Mouse (Mus musculus) forebrain, embryonic 13.5 days (tissue): ENCODE results near the gene Aco1. TPM values are rescaled to one million over a fixed set of nuclear protein-coding genes. Genes with fewer than 3 reads are reported as not detected.
A peak's percentile ranks its signal among the peaks of the same experiment; 100 is the strongest.

Source experiments
- ATAC-seq: fragments of 200-750 bp; cut with Nextera tagmentation; 2 replicates; pipeline ENCODE4 v1.8.0; 2017
- H3K27ac ChIP-seq: fragments of 300-500 bp; sonication (generic); 2 replicates; pipeline ENCODE4 v1.5.1; 2015; ENCODE audit warnings: inconsistent platforms, mild to moderate bottlenecking, moderate library complexity
- H3K27me3 ChIP-seq: fragments of 300-500 bp; sonication (generic); 2 replicates; pipeline ENCODE4 v1.6.1; 2015; ENCODE audit warnings: mild to moderate bottlenecking, inconsistent platforms
- H3K36me3 ChIP-seq: fragments of 300-500 bp; sonication (generic); 2 replicates; pipeline ENCODE4 v1.6.1; 2015; ENCODE audit warnings: mild to moderate bottlenecking, inconsistent platforms; ENCODE audit not compliant: poor library complexity, severe bottlenecking
- H3K4me1 ChIP-seq: fragments of 300-500 bp; sonication (generic); 2 replicates; pipeline ENCODE4 v1.6.1; 2015; ENCODE audit warnings: inconsistent platforms
- H3K4me2 ChIP-seq: fragments of 300-500 bp; sonication (generic); 2 replicates; pipeline ENCODE4 v1.6.1; 2015; ENCODE audit warnings: inconsistent platforms, mild to moderate bottlenecking, moderate library complexity
- H3K4me3 ChIP-seq: fragments of 300-500 bp; sonication (generic); 2 replicates; pipeline ENCODE4 v1.5.1; 2015; ENCODE audit warnings: mild to moderate bottlenecking, inconsistent platforms
- H3K9ac ChIP-seq: fragments of 300-500 bp; sonication (generic); 2 replicates; pipeline ENCODE4 v1.6.1; 2015; ENCODE audit warnings: mild to moderate bottlenecking, inconsistent platforms
- H3K9me3 ChIP-seq: fragments of 300-500 bp; sonication (generic); replicated peaks from 2 replicates; pipeline ENCODE4 v1.6.1; 2016; ENCODE audit warnings: inconsistent platforms
- WGBS: fragments of 180-500 bp; shearing (Covaris S2); methylation state at CpG from one replicate; pipeline ENCODE4 v1.1.7; 2015; 5-methylcytosine and 5-hydroxymethylcytosine counted together
- polyA plus RNA-seq: library from polyadenylated mRNA; unstranded; fragments of >200 nt; fragmentation: Nextera tagmentation; extraction: Ambion mirVana; gene quantifications from 2 replicates; pipeline ENCODE4 v1.2.1, GENCODE M21; 2015

The Aco1 gene
- polyA plus RNA-seq, 1 experiment from 2014 or later, result 50.7 TPM

- ATAC-seq, result no peak
- WGBS, result 49% methylated on average over 21 of the region's 21 CpGs
- H3K9ac ChIP-seq, result no peak overlapping the region
- H3K27me3 ChIP-seq, result no peaks in the 10 kb centered on the region
- no peak overlapping the region for H3K4me2 ChIP-seq
- H3K9me3 ChIP-seq, result no peaks in the 10 kb centered on the region
- H3K36me3 ChIP-seq, result no peaks in the 10 kb centered on the region
- H3K27ac ChIP-seq, result no peak overlapping the region
- no peaks in the 10 kb centered on the region for H3K4me1 ChIP-seq
- no peak overlapping the region for H3K4me3 ChIP-seq
Measured at GRCm38 (mm10) chr4:40221876-40222585, 79.2 kb downstream of the Aco1 start.

DNA sequence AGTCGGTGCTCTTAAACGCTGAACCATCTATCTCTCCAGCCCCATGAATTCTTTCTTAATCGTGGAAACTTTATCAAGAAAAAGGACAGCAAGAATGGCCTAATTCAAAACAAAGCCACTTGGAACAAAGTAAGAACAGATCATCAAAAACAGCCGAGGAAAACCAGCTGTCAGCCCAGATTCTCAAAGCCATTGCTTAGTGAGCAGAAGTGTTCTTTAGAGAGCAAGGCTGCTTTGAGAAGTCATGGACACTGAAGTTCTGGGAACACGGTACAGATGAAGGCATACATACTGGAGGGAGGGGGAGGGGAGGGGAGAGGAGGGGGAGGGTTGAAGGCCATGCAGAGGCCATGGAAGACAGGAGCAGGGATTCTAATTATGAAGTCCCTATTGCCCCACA is 83.2 kb downstream of the Aco1 start:
- Histone ChIP-seq H3K4me2 (no peak overlapping the region), H3K4me1 (no peaks in the 10 kb centered on the region), H3K27ac (no peak overlapping the region), H3K4me3 (no peak overlapping the region), H3K9ac (no peak overlapping the region), H3K27me3 (no peaks in the 10 kb centered on the region), H3K9me3 (no peaks in the 10 kb centered on the region), H3K36me3 (no peaks in the 10 kb centered on the region)
- ATAC-seq, result no peak
- 77% methylated on average over 5 of the region's 5 CpGs for WGBS

DNA sequence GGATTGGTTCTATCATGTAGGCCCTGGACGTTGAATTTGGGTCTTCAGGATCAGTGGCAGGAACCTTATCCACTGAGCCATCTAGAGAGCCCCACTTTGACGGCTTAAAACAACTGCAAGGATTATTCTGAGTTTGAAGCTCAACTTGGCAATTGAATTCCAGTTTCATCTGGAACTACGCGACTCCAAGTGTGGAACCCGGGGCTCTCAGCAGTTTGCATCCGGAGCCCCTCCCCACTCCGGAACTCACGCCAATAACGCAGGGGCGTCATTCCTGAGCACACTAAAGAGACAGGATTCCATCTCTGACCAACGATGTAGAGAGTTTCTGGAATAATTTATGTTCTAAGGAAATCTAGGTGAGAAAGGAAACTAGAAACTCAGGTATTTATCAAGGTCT is 84.2 kb downstream of the Aco1 start:
- no peak for ATAC-seq

GRCm38 (mm10) chr4:40227886-40228285 is 85.0 kb downstream of the Aco1 start:
- ATAC-seq, result no peak
- Histone ChIP-seq H3K4me1 (no peaks in the 10 kb centered on the region), H3K9ac (no peak overlapping the region), H3K4me2 (no peak overlapping the region), H3K27me3 (no peaks in the 10 kb centered on the region), H3K9me3 (no peaks in the 10 kb centered on the region), H3K4me3 (no peak overlapping the region), H3K36me3 (no peaks in the 10 kb centered on the region), H3K27ac (no peak overlapping the region)
- 87% methylated on average over 7 of the region's 7 CpGs for WGBS

More for the DNA sequence above, 84.2 kb downstream of the Aco1 start:
- 94% methylated on average over 11 of the region's 11 CpGs for WGBS
- no peak overlapping the region for H3K9ac ChIP-seq
- H3K4me1 ChIP-seq, result no peaks in the 10 kb centered on the region
- no peak overlapping the region for H3K4me3 ChIP-seq
- H3K4me2 ChIP-seq, result no peak overlapping the region
- no peak overlapping the region for H3K27ac ChIP-seq
- H3K36me3 ChIP-seq, result no peaks in the 10 kb centered on the region
- H3K9me3 ChIP-seq, result no peaks in the 10 kb centered on the region
- no peaks in the 10 kb centered on the region for H3K27me3 ChIP-seq

- no peak for ATAC-seq
- no peak overlapping the region for H3K4me3 ChIP-seq
- H3K27me3 ChIP-seq, result no peaks in the 10 kb centered on the region
- no peak overlapping the region for H3K27ac ChIP-seq
- WGBS, result 96% methylated on average over 6 of the region's 6 CpGs
- H3K4me1 ChIP-seq, result no peaks in the 10 kb centered on the region
- H3K9ac ChIP-seq, result no peak overlapping the region
- H3K4me2 ChIP-seq, result no peak overlapping the region
- H3K9me3 ChIP-seq, result no peaks in the 10 kb centered on the region
- no peaks in the 10 kb centered on the region for H3K36me3 ChIP-seq
Measured at GRCm38 (mm10) chr4:40229723-40230122, 86.8 kb downstream of the Aco1 start.

DNA sequence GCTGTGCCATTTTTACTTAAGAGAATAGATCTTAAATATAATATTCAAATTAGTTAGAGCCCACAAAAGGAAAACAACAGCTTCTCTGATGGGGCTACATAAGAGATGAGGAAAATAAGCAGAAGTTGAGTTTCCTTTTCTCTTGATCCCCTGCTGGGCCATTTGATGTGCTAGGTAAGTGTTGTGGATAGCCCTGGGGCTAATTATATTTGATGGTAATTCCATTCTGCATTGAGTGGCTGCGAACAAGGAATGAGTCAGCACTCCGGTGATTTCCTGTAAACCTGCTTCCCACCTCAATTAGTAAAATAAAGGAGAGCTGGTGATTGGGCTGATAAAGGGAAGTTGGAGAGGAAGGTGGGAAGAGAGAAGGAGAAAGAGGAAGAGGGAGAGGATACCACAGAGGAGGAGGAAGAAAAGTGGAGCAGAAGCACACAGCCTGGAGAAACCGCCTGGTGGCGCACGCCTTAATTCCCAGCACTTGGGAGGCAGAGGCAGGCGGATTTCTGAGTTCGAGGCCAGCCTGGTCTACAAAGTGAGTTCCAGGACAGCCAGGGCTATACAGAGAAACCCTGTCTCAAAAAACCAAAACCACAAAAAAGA is 90.3 kb downstream of the Aco1 start:
- Histone ChIP-seq H3K9me3 (no peaks in the 10 kb centered on the region), H3K27ac (no peak overlapping the region), H3K9ac (no peak overlapping the region), H3K27me3 (no peaks in the 10 kb centered on the region), H3K4me2 (no peak overlapping the region), H3K4me1 (no peaks in the 10 kb centered on the region), H3K4me3 (no peak overlapping the region), H3K36me3 (no peaks in the 10 kb centered on the region)
- 92% methylated on average over 7 of the region's 7 CpGs for WGBS
- no peak for ATAC-seq

DNA sequence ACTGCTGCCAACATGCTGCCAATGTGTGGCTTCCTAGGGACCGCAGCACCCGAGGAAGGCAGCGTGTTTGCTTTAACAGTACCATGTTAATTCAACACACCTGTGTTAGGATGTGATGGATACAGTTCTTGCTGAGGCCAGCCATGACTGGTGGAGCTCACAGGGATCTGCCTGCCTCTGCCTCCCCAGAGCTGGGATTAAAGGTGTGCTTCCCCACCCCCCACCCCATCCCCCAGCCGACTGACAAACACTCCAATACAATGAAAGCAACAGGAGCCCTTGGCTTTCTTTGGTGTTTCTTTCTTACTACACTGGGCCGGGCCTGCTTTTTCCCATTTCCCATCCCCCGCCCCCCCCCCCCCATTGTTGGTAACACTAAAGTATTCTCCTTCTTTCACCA is 91.4 kb downstream of the Aco1 start:
- Histone ChIP-seq H3K9me3 (no peaks in the 10 kb centered on the region), H3K27ac (no peak overlapping the region), H3K36me3 (no peaks in the 10 kb centered on the region), H3K4me2 (no peak overlapping the region), H3K4me1 (peaks cover 8% of the 10 kb centered on the region), H3K9ac (no peak overlapping the region), H3K27me3 (0 out of 2 replicates have a peak, but pooled peaks cover 5% of the 10 kb centered on the region), H3K4me3 (no peak overlapping the region)
- WGBS, result 74% methylated on average over 6 of the region's 6 CpGs
- no peak for ATAC-seq

DNA sequence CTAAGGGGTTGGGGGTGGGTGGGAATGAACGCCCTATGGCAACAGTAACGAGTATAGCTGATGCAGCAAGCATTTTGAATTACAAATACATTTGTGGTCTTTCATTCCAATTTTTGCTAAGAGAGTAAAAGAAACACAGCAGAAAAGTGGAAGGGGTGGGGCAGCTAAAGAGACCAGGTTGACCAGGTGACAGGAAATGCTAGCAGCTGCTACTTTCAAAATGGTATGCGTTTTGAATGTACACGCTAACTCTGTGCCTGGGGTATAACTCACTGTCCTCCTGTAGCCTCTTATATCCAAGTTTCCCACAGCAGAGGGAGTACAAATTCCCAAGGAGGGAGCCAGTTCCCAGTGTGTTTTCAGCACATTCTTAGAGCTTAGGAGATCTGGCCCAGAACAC is 93.9 kb downstream of the Aco1 start:
- WGBS, result 82% methylated on average over 4 of the region's 4 CpGs
- no peak for ATAC-seq

DNA sequence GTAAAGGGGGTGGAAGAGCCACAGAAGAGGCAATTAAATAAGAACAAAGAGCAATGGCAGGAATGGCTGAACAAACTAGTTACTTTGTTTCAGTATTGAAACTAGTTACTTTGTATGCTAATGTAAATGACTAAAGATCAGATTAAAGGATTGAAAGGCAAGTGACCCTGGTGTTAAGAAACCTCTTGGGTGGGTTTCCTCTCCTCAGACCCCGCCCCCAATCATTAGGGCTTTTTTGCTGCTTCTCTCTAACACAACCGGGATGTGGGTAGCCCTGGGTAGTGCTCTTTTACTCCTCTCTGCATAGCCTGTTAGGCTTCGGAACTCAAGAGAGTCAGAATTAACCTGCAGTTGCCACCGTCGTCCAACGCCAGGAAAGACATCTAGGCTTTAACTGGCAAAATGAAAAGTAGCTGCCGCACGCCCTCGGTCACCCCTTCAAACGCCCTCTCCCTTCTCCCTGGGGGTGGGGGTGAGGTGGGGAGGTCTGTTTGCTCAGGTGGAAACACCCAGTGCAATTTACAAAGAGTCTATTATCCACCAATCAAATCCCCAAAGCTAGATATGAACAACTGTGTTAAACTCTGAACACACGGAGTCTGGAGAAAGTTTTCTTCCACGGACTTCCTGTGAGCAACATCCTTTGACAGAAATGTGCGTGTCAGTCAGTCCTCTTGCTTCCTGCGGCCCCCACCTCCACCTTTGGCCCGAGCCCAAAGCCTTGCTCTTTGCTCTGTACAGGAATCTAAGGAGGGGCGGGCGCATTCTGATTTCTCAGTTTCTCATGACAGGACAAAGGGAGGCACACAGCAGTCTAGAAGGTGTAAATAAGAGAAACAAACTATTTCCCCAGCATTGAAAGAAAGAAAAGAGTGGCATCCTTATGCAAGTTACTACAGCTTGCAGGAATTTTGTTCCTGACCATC is 95.9 kb downstream of the Aco1 start:
- H3K27ac ChIP-seq, result no peak overlapping the region
- H3K4me3 ChIP-seq, result peak overlapping the region; percentile 52
- H3K27me3 ChIP-seq, result 0 out of 2 replicates have a peak, but pooled peaks cover 5% of the 10 kb centered on the region
- no peaks in the 10 kb centered on the region for H3K9me3 ChIP-seq
- H3K36me3 ChIP-seq, result no peaks in the 10 kb centered on the region
- WGBS, result 1% methylated on average over 17 of the region's 17 CpGs
- H3K4me2 ChIP-seq, result peak overlapping the region; percentile 82
- peaks cover 10% of the 10 kb centered on the region for H3K4me1 ChIP-seq
- peak overlapping the region; percentile 63 for H3K9ac ChIP-seq
- peak; percentile 45 for ATAC-seq

More for the DNA sequence above, 93.9 kb downstream of the Aco1 start:
- Histone ChIP-seq H3K27me3 (0 out of 2 replicates have a peak, but pooled peaks cover 5% of the 10 kb centered on the region), H3K27ac (no peak overlapping the region), H3K4me1 (peaks cover 10% of the 10 kb centered on the region), H3K4me3 (no peak overlapping the region), H3K9ac (no peak overlapping the region), H3K4me2 (no peak overlapping the region), H3K9me3 (no peaks in the 10 kb centered on the region), H3K36me3 (no peaks in the 10 kb centered on the region)

GRCm38 (mm10) chr4:40239409-40240271 is 96.8 kb downstream of the Aco1 start, which contains the start of gene Ddx58:
Gene Ddx58, minus strand, starts transcription at chr4:40239828.
- Histone ChIP-seq H3K36me3 (no peaks in the 10 kb centered on the region), H3K27me3 (0 out of 2 replicates have a peak, but pooled peaks cover 5% of the 10 kb centered on the region), H3K4me1 (peaks cover 10% of the 10 kb centered on the region), H3K27ac (no peak within 1 kb of the TSS), H3K9ac (peak within 1 kb of the TSS; percentile 63), H3K4me3 (peak within 1 kb of the TSS; percentile 52), H3K4me2 (peak within 1 kb of the TSS; percentile 82), H3K9me3 (no peaks in the 10 kb centered on the region)
- WGBS, result 4% methylated on average over 35 of the region's 35 CpGs
- ATAC-seq, result peak; percentile 74

DNA sequence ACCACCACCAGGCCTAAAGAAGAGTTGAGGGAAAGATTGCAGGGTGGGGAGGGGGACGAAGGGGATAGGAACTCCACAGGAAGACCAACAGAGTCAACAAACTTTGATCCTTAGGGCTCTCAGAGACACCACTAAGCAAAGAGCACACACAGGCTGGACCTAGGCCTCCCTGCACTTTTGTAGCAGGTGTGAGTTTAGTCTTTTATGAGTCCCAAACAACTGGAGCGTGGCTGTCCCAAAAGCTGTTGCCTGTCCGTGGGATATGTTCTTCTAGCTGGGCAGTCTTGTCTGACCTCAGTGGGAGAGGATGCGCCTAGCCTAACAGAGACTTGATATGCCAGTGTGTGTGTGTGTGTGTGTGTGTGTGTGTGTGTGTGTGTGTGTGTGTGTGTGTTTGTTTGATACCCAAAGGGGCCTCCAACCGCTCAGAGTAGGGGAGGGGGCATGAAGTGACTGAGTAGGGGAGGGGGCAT is 97.4 kb downstream of the Aco1 start:
- Histone ChIP-seq H3K4me2 (peak overlapping the region; percentile 82), H3K4me3 (peak overlapping the region; percentile 52), H3K27me3 (0 out of 2 replicates have a peak, but pooled peaks cover 5% of the 10 kb centered on the region), H3K9me3 (no peaks in the 10 kb centered on the region), H3K9ac (peak overlapping the region; percentile 63; the same call in 1 of the 2 replicates), H3K27ac (no peak overlapping the region), H3K36me3 (no peaks in the 10 kb centered on the region), H3K4me1 (peaks cover 10% of the 10 kb centered on the region)
- 49% methylated on average over 5 of the region's 5 CpGs for whole genome bisulfite sequencing
- ATAC-seq, result peak; percentile 38
